Mouse (Mus musculus): ENCODE results near the gene Ccdc36. TPM values are rescaled to one million over a fixed set of nuclear protein-coding genes. Genes with fewer than 3 reads are reported as not detected.

Ccdc36 gene
- polyA plus RNA-seq, 1 experiment from 2014 or later, result 1.6 TPM

GRCm38 (mm10) chr9:108395427-108395826, 32.9 kb downstream of the Ccdc36 start:
- ATAC-seq (replicated peaks; ENCODE audit: low FRiP score), result no peak
- Histone ChIP-seq H3K36me3 (peaks cover 42% of the 10 kb centered on the region), H3K9me3 (replicated peaks) (no peaks in the 10 kb centered on the region), H3K9ac (no peak overlapping the region), H3K4me3 (replicated peaks) (no peak overlapping the region), H3K27me3 (no peaks in the 10 kb centered on the region), H3K27ac (no peak overlapping the region), H3K4me2 (no peak overlapping the region), H3K4me1 (no peaks in the 10 kb centered on the region)
- 84% methylated on average over 1 of the region's 1 CpGs for WGBS

- Histone ChIP-seq H3K27ac (no peak overlapping the region), H3K9ac (no peak overlapping the region), H3K36me3 (peaks cover 52% of the 10 kb centered on the region), H3K4me2 (no peak overlapping the region), H3K27me3 (no peaks in the 10 kb centered on the region), H3K9me3 (replicated peaks) (no peaks in the 10 kb centered on the region), H3K4me1 (no peaks in the 10 kb centered on the region), H3K4me3 (replicated peaks) (no peak overlapping the region)
- WGBS, result 96% methylated on average over 6 of the region's 6 CpGs
- no peak for ATAC-seq (replicated peaks; ENCODE audit: low FRiP score)
Observed at GRCm38 (mm10) chr9:108394191-108394590, 34.1 kb downstream of the Ccdc36 start.

GRCm38 (mm10) chr9:108392676-108393075, 35.6 kb downstream of the Ccdc36 start, which contains the start of gene 1700102P08Rik:
Gene 1700102P08Rik, plus strand, starts transcription at chr9:108392805.
- WGBS, result 69% methylated on average over 18 of the region's 18 CpGs

GRCm38 (mm10) chr9:108389220-108389619, 39.1 kb downstream of the Ccdc36 start:
- Histone ChIP-seq H3K27me3 (no peaks in the 10 kb centered on the region), H3K9me3 (replicated peaks) (no peaks in the 10 kb centered on the region), H3K4me3 (replicated peaks) (no peak overlapping the region), H3K27ac (no peak overlapping the region), H3K36me3 (peaks cover 96% of the 10 kb centered on the region), H3K9ac (no peak overlapping the region), H3K4me2 (no peak overlapping the region), H3K4me1 (no peaks in the 10 kb centered on the region)
- WGBS, result 83% methylated on average over 6 of the region's 6 CpGs
- ATAC-seq (replicated peaks; ENCODE audit: low FRiP score), result no peak

More at GRCm38 (mm10) chr9:108392676-108393075, 35.6 kb downstream of the Ccdc36 start, which contains the start of gene 1700102P08Rik:
- no peak within 1 kb of the TSS for H3K4me3 ChIP-seq (replicated peaks)
- no peak for ATAC-seq (replicated peaks; ENCODE audit: low FRiP score)
- no peaks in the 10 kb centered on the region for H3K4me1 ChIP-seq
- H3K36me3 ChIP-seq, result peaks cover 68% of the 10 kb centered on the region
- H3K27ac ChIP-seq, result no peak within 1 kb of the TSS
- no peaks in the 10 kb centered on the region for H3K27me3 ChIP-seq
- no peak within 1 kb of the TSS for H3K4me2 ChIP-seq
- H3K9ac ChIP-seq, result no peak within 1 kb of the TSS
- no peaks in the 10 kb centered on the region for H3K9me3 ChIP-seq (replicated peaks)

GRCm38 (mm10) chr9:108388601-108389000, 39.7 kb downstream of the Ccdc36 start:
- Histone ChIP-seq H3K9ac (no peak overlapping the region), H3K27ac (no peak overlapping the region), H3K27me3 (no peaks in the 10 kb centered on the region), H3K4me2 (no peak overlapping the region), H3K36me3 (peaks cover 96% of the 10 kb centered on the region), H3K4me3 (replicated peaks) (no peak overlapping the region), H3K4me1 (no peaks in the 10 kb centered on the region), H3K9me3 (replicated peaks) (no peaks in the 10 kb centered on the region)
- no peak for ATAC-seq (replicated peaks; ENCODE audit: low FRiP score)
- WGBS, result 87% methylated on average over 10 of the region's 10 CpGs

GRCm38 (mm10) chr9:108386816-108387215, 41.5 kb downstream of the Ccdc36 start:
- no peak overlapping the region for H3K9ac ChIP-seq
- 81% methylated on average over 4 of the region's 4 CpGs for WGBS
- no peaks in the 10 kb centered on the region for H3K4me1 ChIP-seq
- H3K4me3 ChIP-seq (replicated peaks), result no peak overlapping the region
- H3K27me3 ChIP-seq, result no peaks in the 10 kb centered on the region
- H3K36me3 ChIP-seq, result peaks cover 95% of the 10 kb centered on the region
- ATAC-seq (replicated peaks; ENCODE audit: low FRiP score), result no peak
- H3K9me3 ChIP-seq (replicated peaks), result no peaks in the 10 kb centered on the region
- no peak overlapping the region for H3K27ac ChIP-seq
- H3K4me2 ChIP-seq, result no peak overlapping the region

- no peaks in the 10 kb centered on the region for H3K27me3 ChIP-seq
- ATAC-seq (replicated peaks; ENCODE audit: low FRiP score), result no peak
- peaks cover 96% of the 10 kb centered on the region for H3K36me3 ChIP-seq
- H3K27ac ChIP-seq, result no peak overlapping the region
- H3K4me3 ChIP-seq (replicated peaks), result no peak overlapping the region
- no peaks in the 10 kb centered on the region for H3K4me1 ChIP-seq
- H3K4me2 ChIP-seq, result no peak overlapping the region
- 85% methylated on average over 7 of the region's 7 CpGs for WGBS
- no peak overlapping the region for H3K9ac ChIP-seq
- no peaks in the 10 kb centered on the region for H3K9me3 ChIP-seq (replicated peaks)
Observed at GRCm38 (mm10) chr9:108385006-108385405, 43.3 kb downstream of the Ccdc36 start.

GRCm38 (mm10) chr9:108381382-108381781, 46.9 kb downstream of the Ccdc36 start:
- WGBS, result 96% methylated on average over 9 of the region's 9 CpGs
- Histone ChIP-seq H3K4me2 (no peak overlapping the region), H3K9ac (no peak overlapping the region), H3K27ac (no peak overlapping the region), H3K4me3 (replicated peaks) (no peak overlapping the region), H3K4me1 (no peaks in the 10 kb centered on the region), H3K9me3 (replicated peaks) (no peaks in the 10 kb centered on the region), H3K27me3 (no peaks in the 10 kb centered on the region), H3K36me3 (peaks cover 97% of the 10 kb centered on the region)
- ATAC-seq (replicated peaks; ENCODE audit: low FRiP score), result no peak

- Histone ChIP-seq H3K9me3 (replicated peaks) (no peaks in the 10 kb centered on the region), H3K4me1 (no peaks in the 10 kb centered on the region), H3K9ac (no peak overlapping the region), H3K4me2 (no peak overlapping the region), H3K4me3 (replicated peaks) (no peak overlapping the region), H3K36me3 (peaks cover 96% of the 10 kb centered on the region), H3K27me3 (no peaks in the 10 kb centered on the region), H3K27ac (no peak overlapping the region)
- WGBS, result 93% methylated on average over 4 of the region's 4 CpGs
- no peak for ATAC-seq (replicated peaks; ENCODE audit: low FRiP score)
Observed at GRCm38 (mm10) chr9:108379294-108379693, 49.0 kb downstream of the Ccdc36 start.

GRCm38 (mm10) chr9:108378736-108379135, 49.5 kb downstream of the Ccdc36 start:
- WGBS, result 88% methylated on average over 5 of the region's 5 CpGs
- Histone ChIP-seq H3K36me3 (peaks cover 96% of the 10 kb centered on the region), H3K4me2 (no peak overlapping the region), H3K9ac (no peak overlapping the region), H3K27me3 (no peaks in the 10 kb centered on the region), H3K9me3 (replicated peaks) (no peaks in the 10 kb centered on the region), H3K4me1 (no peaks in the 10 kb centered on the region), H3K4me3 (replicated peaks) (no peak overlapping the region), H3K27ac (no peak overlapping the region)
- no peak for ATAC-seq (replicated peaks; ENCODE audit: low FRiP score)

- ATAC-seq (replicated peaks; ENCODE audit: low FRiP score), result no peak
- 92% methylated on average over 9 of the region's 9 CpGs for WGBS
- H3K27me3 ChIP-seq, result no peaks in the 10 kb centered on the region
- no peaks in the 10 kb centered on the region for H3K9me3 ChIP-seq (replicated peaks)
- H3K4me1 ChIP-seq, result no peaks in the 10 kb centered on the region
- no peak overlapping the region for H3K27ac ChIP-seq
- H3K4me3 ChIP-seq (replicated peaks), result no peak overlapping the region
- peaks cover 96% of the 10 kb centered on the region for H3K36me3 ChIP-seq
- no peak overlapping the region for H3K4me2 ChIP-seq
- H3K9ac ChIP-seq, result no peak overlapping the region
Observed at GRCm38 (mm10) chr9:108378234-108378633, 50.0 kb downstream of the Ccdc36 start.
